Comparison of ENCODE assay signal across 8 mouse cellular contexts in genomic region chr1:79671196-79671542, GRCm38 (mm10). TPM values are rescaled to one million over a fixed set of nuclear protein-coding genes. Genes with fewer than 3 reads are reported as not detected.
DNase-seq lines count a peak whose midpoint lies in the region; ATAC-seq and TF ChIP-seq lines count a peak whose summit lies in the region.

No protein-coding gene starts in this region.

- ATAC-seq in lung, embryonic 14.5 days (ENCODE audit: insufficient read depth): no peak
- ATAC-seq in embryonic facial prominence, embryonic 15.5 days (ENCODE audit: insufficient number of reproducible peaks, low FRiP score, low TSS enrichment, low read depth): no peak
- ATAC-seq in limb, embryonic 14.5 days (ENCODE audit: low FRiP score, low read depth): no peak
- no peak for ATAC-seq in neural tube, embryonic 11.5 days (ENCODE audit: insufficient read depth, low FRiP score, low TSS enrichment)

- no peak overlapping the region for H3K27ac ChIP-seq in lung, embryonic 14.5 days (ENCODE audit: low read depth)
- no peak overlapping the region for H3K27ac ChIP-seq in embryonic facial prominence, embryonic 15.5 days (replicated peaks)
- no peak overlapping the region for H3K27ac ChIP-seq in limb, embryonic 14.5 days (replicated peaks; ENCODE audit: low read depth, low read length)
- H3K27ac ChIP-seq in neural tube, embryonic 11.5 days (ENCODE audit: low read depth, low read length): no peak overlapping the region

- TF ChIP-seq CTCF in lung, embryonic 14.5 days (IDR thresholded peaks at IDR 0.05; ENCODE audit: low read depth): no peak

- no peaks in the 10 kb centered on the region for H3K4me1 ChIP-seq in lung, embryonic 14.5 days (ENCODE audit: insufficient read depth)
- H3K4me1 ChIP-seq in embryonic facial prominence, embryonic 15.5 days: peaks cover 18% of the 10 kb centered on the region; the same call in 1 of the 2 replicates
- peaks cover 7% of the 10 kb centered on the region; the same call in 1 of the 2 replicates for H3K4me1 ChIP-seq in limb, embryonic 14.5 days (ENCODE audit: control insufficient read depth, insufficient read depth, low read length)
- 0 out of 2 replicates have a peak, but pooled peaks cover 6% of the 10 kb centered on the region for H3K4me1 ChIP-seq in neural tube, embryonic 11.5 days (ENCODE audit: control insufficient read depth, insufficient read depth, low read length)

- H3K4me3 ChIP-seq in lung, embryonic 14.5 days (ENCODE audit: low read depth, low read length): peak overlapping the region; percentile 57
- peak overlapping the region; percentile 63 for H3K4me3 ChIP-seq in embryonic facial prominence, embryonic 15.5 days (replicated peaks)
- peak overlapping the region; percentile 65 for H3K4me3 ChIP-seq in limb, embryonic 14.5 days (replicated peaks; ENCODE audit: low read length)
- peak overlapping the region; percentile 57 for H3K4me3 ChIP-seq in neural tube, embryonic 11.5 days (ENCODE audit: low read depth, low read length)

- H3K27me3 ChIP-seq in lung, embryonic 14.5 days (ENCODE audit: insufficient read depth, low read length): peaks cover 29% of the 10 kb centered on the region
- peaks cover 16% of the 10 kb centered on the region for H3K27me3 ChIP-seq in embryonic facial prominence, embryonic 15.5 days
- peaks cover 7% of the 10 kb centered on the region; the same call in 1 of the 2 replicates for H3K27me3 ChIP-seq in limb, embryonic 14.5 days (ENCODE audit: control insufficient read depth, insufficient read depth, low read length)
- H3K27me3 ChIP-seq in neural tube, embryonic 11.5 days (ENCODE audit: control insufficient read depth, insufficient read depth, low read length): peaks cover 15% of the 10 kb centered on the region

- H3K9me3 ChIP-seq in lung, embryonic 14.5 days (ENCODE audit: low read depth, low read length): no peaks in the 10 kb centered on the region
- no peaks in the 10 kb centered on the region for H3K9me3 ChIP-seq in embryonic facial prominence, embryonic 15.5 days (replicated peaks)
- no peaks in the 10 kb centered on the region for H3K9me3 ChIP-seq in limb, embryonic 14.5 days (ENCODE audit: control insufficient read depth, low read length)
- no peaks in the 10 kb centered on the region for H3K9me3 ChIP-seq in neural tube, embryonic 11.5 days (ENCODE audit: control insufficient read depth, low read length)

- H3K36me3 ChIP-seq in lung, embryonic 14.5 days (ENCODE audit: insufficient read depth): no peaks in the 10 kb centered on the region
- H3K36me3 ChIP-seq in embryonic facial prominence, embryonic 15.5 days: no peaks in the 10 kb centered on the region
- no peaks in the 10 kb centered on the region for H3K36me3 ChIP-seq in limb, embryonic 14.5 days (ENCODE audit: control insufficient read depth, insufficient read depth, low read length)
- no peaks in the 10 kb centered on the region for H3K36me3 ChIP-seq in neural tube, embryonic 11.5 days (ENCODE audit: control insufficient read depth, insufficient read depth, low read length)

- WGBS in lung, embryonic 14.5 days: 1% methylated on average over 11 of the region's 11 CpGs
- WGBS in embryonic facial prominence, embryonic 15.5 days: under 1% methylated on average over 11 of the region's 11 CpGs
- 3% methylated on average over 11 of the region's 11 CpGs for WGBS in limb, embryonic 14.5 days
- WGBS in neural tube, embryonic 11.5 days: under 1% methylated on average over 11 of the region's 11 CpGs

- TF ChIP-seq POLR2A in limb, embryonic 14.5 days (IDR thresholded peaks at IDR 0.05; ENCODE audit: borderline replicate concordance, extremely low read depth, insufficient read depth, insufficient read length): no peak

- peak; percentile 19 for DNase-seq in lung, embryonic 14.5 days
- no peak for DNase-seq in lung, postnatal 25 days (ENCODE audit: low spot score)
- no peak for DNase-seq in limb, embryonic 14.5 days (ENCODE audit: low spot score)
- no peak for DNase-seq in neural tube, embryonic 11.5 days (ENCODE audit: low spot score)
- no peak for DNase-seq in urinary bladder, postnatal 14 days (ENCODE audit: low spot score)
- DNase-seq in adrenal gland, postnatal 4 days (ENCODE audit: low spot score in 2 of 2): no peak
- DNase-seq in adrenal gland, adult 2 months: no peak

- H3K9ac ChIP-seq in lung, embryonic 14.5 days: peak overlapping the region; percentile 56
- peak overlapping the region; percentile 6; the same call in 1 of the 2 replicates for H3K9ac ChIP-seq in embryonic facial prominence, embryonic 15.5 days
- peak overlapping the region; percentile 49 for H3K9ac ChIP-seq in limb, embryonic 14.5 days (ENCODE audit: low read depth, low read length, severe bottlenecking)
- no peak overlapping the region for H3K9ac ChIP-seq in neural tube, embryonic 11.5 days (ENCODE audit: low read length)

- peak overlapping the region; percentile 83 for H3K4me2 ChIP-seq in lung, embryonic 14.5 days
- H3K4me2 ChIP-seq in embryonic facial prominence, embryonic 15.5 days (replicated peaks): peak overlapping the region; percentile 78
- H3K4me2 ChIP-seq in limb, embryonic 14.5 days (replicated peaks; ENCODE audit: low read depth, low read length, severe bottlenecking): peak overlapping the region; percentile 96
- peak overlapping the region; percentile 97 for H3K4me2 ChIP-seq in neural tube, embryonic 11.5 days (ENCODE audit: low read depth)

RNA-seq across cellular contexts. Expression of gene Ap1s3, which starts 0.6 kb away (rescaled TPM):
- polyA plus RNA-seq in lung, embryonic 14.5 days (2014; fragmentation: Nextera tagmentation; extraction: Ambion mirVana): 0.51 and 0.84 TPM in 2 replicates
- polyA plus RNA-seq in embryonic facial prominence, embryonic 15.5 days (2015; fragmentation: Nextera tagmentation; extraction: Ambion mirVana): 0.39 and 0.47 TPM in 2 replicates
- 6.6 and 9.2 TPM in 2 replicates for polyA plus RNA-seq in limb, embryonic 14.5 days (2012; rRNA removed)
- polyA plus RNA-seq in limb, embryonic 14.5 days (2014; fragmentation: Nextera tagmentation; extraction: Ambion mirVana): 0.69 and 0.95 TPM in 2 replicates
- 0.16 TPM in 1 of 2 replicates, not detected in the other for polyA plus RNA-seq in neural tube, embryonic 11.5 days (2014; fragmentation: Nextera tagmentation; extraction: Ambion mirVana)
- total RNA-seq in adrenal gland, postnatal 4 days (2021): 1 to 10 TPM; 1.4 to 2.4 TPM
- under 1 TPM; 0.46 to 0.59 TPM for total RNA-seq in adrenal gland, adult 2 months (2021)
- polyA plus RNA-seq in adrenal gland, adult 2 months (2012; rRNA removed): 1.5 and 3.8 TPM in 2 replicates
